Mouse (Mus musculus): ENCODE data around the gene Vmn1r235.
"Not testable (repeated sequence)": the region's sequence is repeated elsewhere in the genome, so short reads cannot be mapped to it uniquely, and the experiment has no call there.

Gene Vmn1r235

DNA sequence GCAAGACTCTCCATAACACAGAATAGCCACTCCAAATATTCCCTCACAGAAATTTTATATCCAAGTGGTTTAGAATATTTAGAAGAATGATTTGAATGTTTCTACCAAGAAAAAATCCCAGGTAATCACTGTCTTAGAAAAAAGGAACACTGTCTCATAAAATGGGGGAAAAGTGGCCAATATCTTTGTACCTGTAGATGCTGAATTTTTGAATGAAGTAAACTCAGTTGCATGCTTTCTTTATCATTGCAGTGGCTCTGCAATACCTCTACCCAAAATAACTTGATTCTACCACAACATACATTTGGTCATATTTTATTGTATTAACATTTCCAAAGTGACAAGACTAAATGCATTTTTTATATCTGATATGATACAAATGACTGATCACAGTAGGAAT is at the start of gene Vmn1r235:
TSS of gene Vmn1r235 (plus strand) at position 301 of the 400 bp plus-strand sequence.
- DNase-seq (ENCODE audit: low spot score) = no peak

DNA sequence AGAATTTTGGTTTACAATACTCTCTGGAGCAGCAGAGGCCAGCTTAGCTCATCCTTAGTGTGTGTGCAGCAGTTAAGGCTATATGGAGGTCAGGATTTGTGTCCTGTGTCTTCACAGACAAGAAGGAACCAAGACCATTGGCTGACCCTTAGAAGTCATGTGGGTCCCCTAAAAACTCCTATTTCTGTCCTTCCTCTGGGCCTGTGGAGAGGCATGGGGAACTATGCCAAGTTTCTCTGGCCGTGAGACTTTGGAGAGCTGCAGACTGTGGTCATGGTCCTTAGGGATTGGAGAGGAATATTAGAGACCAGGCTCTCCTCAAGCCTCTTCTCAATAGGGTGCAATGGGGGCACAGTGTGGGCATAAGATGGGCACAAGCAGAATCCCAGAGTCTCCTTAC is 45.1 kb upstream of the Vmn1r235 start:
- DNase-seq (ENCODE audit: low spot score) = not testable (repeated sequence)

DNA sequence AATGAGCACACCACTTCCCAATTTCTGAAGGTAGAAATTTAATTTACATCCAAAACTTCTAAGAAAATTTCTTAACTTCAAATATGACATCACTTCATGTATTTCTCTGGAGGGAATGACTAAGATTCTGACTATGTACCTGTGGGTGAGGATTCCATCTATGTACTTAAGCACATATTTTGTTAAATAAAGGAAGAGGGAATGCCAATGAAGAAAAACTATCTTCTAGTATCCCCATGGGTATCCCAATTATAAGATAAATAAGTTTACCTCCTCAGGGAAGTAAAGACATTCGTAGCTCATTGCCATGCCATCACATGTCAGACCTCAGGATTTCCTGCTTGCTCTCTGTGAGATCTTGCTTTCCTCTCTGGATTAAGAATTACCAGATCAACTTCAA is 30.4 kb upstream of the Vmn1r235 start, which contains the start of gene Vmn1r234:
TSS of gene Vmn1r234 (plus strand) at position 301 of the 400 bp plus-strand sequence.
- no peak for DNase-seq (ENCODE audit: low spot score)

DNA sequence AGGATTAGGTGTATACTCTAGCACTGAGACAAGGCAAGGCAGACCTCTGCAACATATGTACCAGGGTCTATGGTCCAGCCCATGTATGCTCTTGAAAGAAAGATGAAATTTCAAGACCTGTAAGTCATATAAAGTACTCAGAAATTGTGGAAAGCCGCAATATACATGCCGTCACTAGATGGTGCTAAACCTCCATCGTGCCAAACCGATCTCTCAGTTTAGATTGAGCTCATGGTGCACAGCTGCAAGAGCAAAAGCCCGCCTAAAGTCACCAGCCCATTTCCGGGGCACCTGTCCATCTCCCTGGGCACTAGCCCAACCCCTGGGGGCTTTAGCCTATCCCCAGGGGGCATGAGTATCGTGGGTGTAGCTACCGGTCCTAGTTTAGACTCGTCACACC is 24.6 kb upstream of the Vmn1r235 start:
- peak; percentile 12 for DNase-seq (ENCODE audit: low spot score)

DNA sequence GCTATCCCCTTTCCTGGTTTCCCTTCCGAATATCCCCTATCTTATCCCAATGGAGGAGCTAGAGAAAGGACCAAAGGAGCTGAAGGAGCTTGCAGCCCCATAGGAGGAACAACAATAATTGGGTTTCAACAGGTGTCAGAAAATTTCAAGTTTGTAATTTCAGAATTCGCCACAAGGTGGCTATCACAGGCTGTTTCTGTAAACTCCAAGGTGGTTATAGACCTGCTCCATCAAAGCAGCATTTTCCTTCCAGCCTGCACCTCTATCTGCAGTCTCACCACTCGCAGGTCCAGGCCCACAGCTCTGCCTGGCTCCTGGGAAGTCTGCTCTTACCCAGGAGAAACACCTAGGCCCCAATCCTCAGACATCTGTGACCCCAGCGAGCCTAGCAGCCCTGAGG is 15.9 kb downstream of the Vmn1r235 start:
- DNase-seq (ENCODE audit: low spot score) = no peak

DNA sequence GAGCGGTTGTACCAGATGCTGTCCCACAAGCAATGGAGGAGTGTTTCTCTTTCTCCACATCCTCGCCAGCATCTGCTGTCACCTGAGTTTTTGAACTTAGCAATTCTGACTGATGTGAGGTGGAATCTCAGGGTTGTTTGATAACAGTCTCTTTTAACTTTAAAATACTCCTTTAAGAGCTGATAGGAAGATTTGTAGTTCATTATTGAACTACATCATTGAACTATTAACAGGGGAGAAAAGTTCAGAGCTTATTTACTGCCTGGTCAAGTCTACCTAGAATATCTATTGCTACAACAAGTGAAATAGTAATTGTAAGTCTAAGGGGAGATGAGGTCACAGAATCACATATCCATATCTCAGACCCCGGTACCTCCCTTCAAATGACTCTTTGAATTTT is 26.4 kb downstream of the Vmn1r235 start, which contains the start of gene Vmn1r236:
TSS of gene Vmn1r236 (plus strand) at position 301 of the 400 bp plus-strand sequence.
- DNase-seq (ENCODE audit: low spot score) = no peak

DNA sequence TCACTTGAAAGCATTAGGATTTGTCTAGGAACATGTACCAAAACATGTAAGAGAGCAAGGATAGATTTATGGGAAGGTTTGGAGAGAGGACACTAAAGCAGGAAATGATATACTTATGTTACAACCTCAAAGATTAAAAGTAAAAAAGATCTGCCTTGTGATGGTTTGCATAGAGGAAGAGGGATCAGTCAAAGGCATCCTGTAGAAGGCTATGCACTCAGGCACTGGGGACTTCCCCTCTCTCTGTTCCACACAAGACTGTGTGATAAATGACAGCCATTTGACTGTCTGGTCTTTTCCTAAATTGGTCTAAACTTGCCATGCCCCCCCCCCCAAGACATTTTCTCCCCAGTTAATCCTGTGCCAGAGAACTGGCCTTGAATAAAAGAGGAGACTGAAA is 28.2 kb downstream of the Vmn1r235 start:
- DNase-seq (ENCODE audit: low spot score) = no peak

DNA sequence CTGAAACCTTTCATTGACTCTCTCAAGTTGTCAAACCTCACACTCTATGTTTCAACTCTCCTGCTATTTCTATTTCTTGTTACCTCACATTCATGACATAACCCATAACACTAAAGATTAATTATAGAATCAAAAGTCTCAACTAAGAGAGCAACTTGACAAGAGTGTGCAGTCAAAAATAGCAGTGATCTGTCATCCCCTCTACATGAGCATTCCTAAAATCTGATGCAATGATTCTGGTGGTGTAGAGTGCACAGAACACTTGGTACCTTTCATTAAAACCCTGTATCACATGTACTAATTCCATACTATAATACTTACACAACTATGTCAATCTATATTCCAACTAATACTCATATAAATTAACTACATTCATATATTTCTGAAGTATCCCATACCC is 33.5 kb downstream of the Vmn1r235 start:
- DNase-seq (ENCODE audit: low spot score) = no peak

DNA sequence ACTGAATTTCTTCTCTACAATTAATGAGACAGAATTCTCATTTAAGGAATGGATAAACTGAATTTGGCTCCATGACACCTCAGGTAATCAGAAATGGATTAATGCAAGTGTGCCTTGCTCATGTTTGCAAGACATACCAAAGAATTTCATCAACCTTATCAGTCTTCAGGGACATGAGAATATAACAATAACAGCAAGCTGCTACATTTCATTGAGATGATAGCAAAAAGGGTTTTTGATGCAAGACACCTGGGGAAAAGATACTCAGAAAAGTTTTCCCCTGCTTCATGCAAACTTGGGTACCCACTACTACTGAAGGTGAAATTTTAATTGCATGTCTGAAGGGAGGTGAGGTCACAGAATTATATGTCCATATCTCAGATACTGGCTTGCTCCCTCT is 55.4 kb downstream of the Vmn1r235 start, which contains the start of gene Vmn1r237:
TSS of gene Vmn1r237 (plus strand) at position 301 of the 400 bp plus-strand sequence.
- no peak for DNase-seq (ENCODE audit: low spot score)

Data from ovary, postnatal 10 days (tissue).